8 mouse cellular contexts compared by ENCODE assay signal in the genomic region with DNA sequence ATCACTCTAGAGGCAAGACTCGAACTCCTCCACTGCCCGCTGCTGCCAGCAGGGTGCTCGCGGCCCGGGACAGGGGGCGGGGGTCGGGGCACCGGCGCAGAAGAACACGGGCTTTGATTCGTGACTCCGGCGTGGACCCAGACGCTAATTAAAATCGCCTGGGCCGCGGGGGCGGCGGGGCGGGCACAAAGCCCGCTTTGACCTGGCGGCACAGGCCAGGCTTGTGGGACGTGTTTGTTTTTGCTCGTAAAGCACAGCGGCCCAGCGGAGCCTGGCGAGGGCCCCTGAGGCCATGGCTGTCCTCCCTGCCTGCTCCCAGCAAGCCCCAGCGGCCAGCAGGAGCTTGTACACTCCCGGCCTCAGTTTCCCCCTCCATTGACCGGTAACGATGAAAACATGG. TPM values are rescaled to one million over a fixed set of nuclear protein-coding genes. Genes with fewer than 3 reads are reported as not detected.
DNase-seq lines count a peak whose midpoint lies in the region; ATAC-seq and TF ChIP-seq lines count a peak whose summit lies in the region.
"Had no signal": no experiment of that assay in that cellular context is flagged by ENCODE, and none has a peak within 500 bp of the region (broad histone marks: within the 10 kb centered on the region; RNA-seq: fewer than 3 reads in every experiment).

No protein-coding gene starts in this region.

- no peak for TF ChIP-seq CTCF in kidney, adult 2 months (conservative IDR thresholded peaks at IDR 0.05; ENCODE audit: insufficient read depth, insufficient read length, low read depth, low read length)
- TF ChIP-seq CTCF in cerebellum, adult 2 months (IDR thresholded peaks at IDR 0.05; ENCODE audit: borderline replicate concordance, insufficient read depth, low read depth, low read length) = no peak

- no peaks in the 10 kb centered on the region for H3K9me3 ChIP-seq in hindbrain, embryonic 13.5 days
- no peaks in the 10 kb centered on the region for H3K9me3 ChIP-seq in liver, embryonic 13.5 days (replicated peaks)

- TF ChIP-seq POLR2A in kidney, adult 2 months (IDR thresholded peaks at IDR 0.05; ENCODE audit: low read depth, low read length) = no peak
- TF ChIP-seq POLR2A in cerebellum, adult 2 months (IDR thresholded peaks at IDR 0.05; ENCODE audit: borderline replicate concordance, insufficient read depth, low read length) = no peak

- peaks cover 9% of the 10 kb centered on the region for H3K4me1 ChIP-seq in kidney, adult 2 months (ENCODE audit: control insufficient read depth, insufficient read depth, low read length)
- H3K4me1 ChIP-seq in hindbrain, embryonic 13.5 days (replicated peaks) = peaks cover 8% of the 10 kb centered on the region; the same call in 1 of the 2 replicates
- H3K4me1 ChIP-seq in liver, embryonic 13.5 days (replicated peaks) = no peaks in the 10 kb centered on the region
- peaks cover 21% of the 10 kb centered on the region for H3K4me1 ChIP-seq in cerebellum, adult 2 months (ENCODE audit: control insufficient read depth, insufficient read depth, low read length)

- peak; percentile 30 for DNase-seq in kidney, adult 11 months
- no peak for DNase-seq in kidney, adult 2 months
- peak; percentile 36 for DNase-seq in embryo, embryonic 10 days (ENCODE audit: low spot score)
- no peak for DNase-seq in liver, embryonic 13.5 days
- DNase-seq in spleen, postnatal 14 days (ENCODE audit: low spot score in 2 of 2) = no peak
- no peak for DNase-seq in cerebellum, adult 2 months

- H3K36me3 ChIP-seq in kidney, adult 2 months (ENCODE audit: control insufficient read depth, insufficient read depth, low read length) = no peaks in the 10 kb centered on the region
- no peaks in the 10 kb centered on the region for H3K36me3 ChIP-seq in hindbrain, embryonic 13.5 days
- H3K36me3 ChIP-seq in liver, embryonic 13.5 days = no peaks in the 10 kb centered on the region

- no peak overlapping the region for H3K27ac ChIP-seq in kidney, adult 2 months (ENCODE audit: insufficient read depth, low read depth, low read length)
- H3K27ac ChIP-seq in hindbrain, embryonic 13.5 days = no peak overlapping the region
- H3K27ac ChIP-seq in liver, embryonic 13.5 days = no peak overlapping the region
- H3K27ac ChIP-seq in cerebellum, adult 2 months (ENCODE audit: insufficient read depth, low read length) = no peak overlapping the region
- H3K27ac ChIP-seq: left cerebral cortex, adult 2 months had no signal

- ATAC-seq in hindbrain, embryonic 13.5 days (ENCODE audit: low FRiP score) = no peak
- no peak for ATAC-seq in liver, embryonic 13.5 days (ENCODE audit: low read depth)

- no peak overlapping the region for H3K4me3 ChIP-seq in kidney, adult 2 months (ENCODE audit: insufficient read depth, low read depth, low read length)
- no peak overlapping the region for H3K4me3 ChIP-seq in hindbrain, embryonic 13.5 days
- no peak overlapping the region; the same call in 1 of the 2 replicates for H3K4me3 ChIP-seq in liver, embryonic 13.5 days (replicated peaks)
- H3K4me3 ChIP-seq in cerebellum, adult 2 months (replicated peaks; ENCODE audit: insufficient read depth, low read depth, low read length) = no peak overlapping the region
- H3K4me3 ChIP-seq: left cerebral cortex, adult 2 months had no signal

- H3K9ac ChIP-seq in hindbrain, embryonic 13.5 days = no peak overlapping the region
- no peak overlapping the region for H3K9ac ChIP-seq in liver, embryonic 13.5 days

- peak overlapping the region; percentile 9; the same call in 1 of the 2 replicates for H3K4me2 ChIP-seq in hindbrain, embryonic 13.5 days
- H3K4me2 ChIP-seq in liver, embryonic 13.5 days = peak overlapping the region; percentile 0; the same call in 1 of the 2 replicates

- WGBS in kidney, adult 2 months = 17% methylated on average over 31 of the region's 31 CpGs
- 20% methylated on average over 31 of the region's 31 CpGs for WGBS in hindbrain, embryonic 13.5 days
- 22% methylated on average over 31 of the region's 31 CpGs for WGBS in liver, embryonic 13.5 days (ENCODE audit: insufficient replicate concordance)
- WGBS in cerebellum, adult 2 months = 40% methylated on average over 31 of the region's 31 CpGs

- H3K27me3 ChIP-seq in kidney, adult 2 months (replicated peaks; ENCODE audit: control insufficient read depth, insufficient read depth, low read length) = no peaks in the 10 kb centered on the region
- H3K27me3 ChIP-seq in hindbrain, embryonic 13.5 days = peaks cover 18% of the 10 kb centered on the region; the same call in 1 of the 2 replicates
- peaks cover 24% of the 10 kb centered on the region for H3K27me3 ChIP-seq in liver, embryonic 13.5 days
- no peaks in the 10 kb centered on the region for H3K27me3 ChIP-seq in cerebellum, adult 2 months (ENCODE audit: control insufficient read depth, insufficient read depth, low read length)

RNA-seq across cellular contexts. Expression of a gene that starts 36.1 kb away (rescaled TPM):
- 0.23 and 0.36 TPM in 2 replicates for polyA plus RNA-seq in kidney, adult 2 months (2012; rRNA removed)
- 0.27 and 0.42 TPM in 2 replicates for polyA plus RNA-seq in hindbrain, embryonic 13.5 days (2015; fragmentation: Nextera tagmentation; extraction: Ambion mirVana)
- polyA plus RNA-seq in liver, embryonic 13.5 days (2015; fragmentation: Nextera tagmentation; extraction: Ambion mirVana) = not detected in 2 replicates
- polyA plus RNA-seq in cerebellum, adult 2 months (2012; rRNA removed) = 0.79 and 1.3 TPM in 2 replicates

Comparison
In these comparisons a context has a peak if more than half of its experiments do, and no peak if none do; other contexts are left out.
1. DNase-seq: peak in kidney, adult 11 months (single experiment) and embryo, embryonic 10 days (single experiment); none in kidney, adult 2 months (single experiment), liver, embryonic 13.5 days (single experiment), spleen, postnatal 14 days (0 of 2) and cerebellum, adult 2 months (0 of 2).